Mouse (Mus musculus) neural tube, embryonic 11.5 days (tissue): ENCODE data around the gene Card11. TPM values are rescaled to one million over a fixed set of nuclear protein-coding genes. Genes with fewer than 3 reads are reported as not detected.

Experiments used
- ATAC-seq: fragments of 200-750 bp; cut with Nextera tagmentation; 2 replicates; pipeline ENCODE4 v1.8.0; 2017; ENCODE audit warnings: moderate number of reproducible peaks, mild to moderate bottlenecking, moderate TSS enrichment, moderate library complexity; ENCODE audit not compliant: insufficient read depth, low FRiP score, low TSS enrichment
- DNase-seq: peaks from one replicate; pipeline ENCODE4 v3.0.0-alpha.2; 2015; ENCODE audit warnings: low spot score
- H3K27ac ChIP-seq: fragments of 300-500 bp; sonication (generic); 2 replicates; pipeline ENCODE4 v1.5.1; 2014; ENCODE audit warnings: low read depth, mild to moderate bottlenecking, low read length
- H3K27me3 ChIP-seq: fragments of 300-500 bp; sonication (generic); 2 replicates; pipeline ENCODE4 v1.6.1; 2014; ENCODE audit warnings: mild to moderate bottlenecking, low read length, mixed read lengths; ENCODE audit not compliant: control insufficient read depth, insufficient read depth
- H3K36me3 ChIP-seq: fragments of 300-500 bp; sonication (generic); 2 replicates; pipeline ENCODE4 v1.6.1; 2014; ENCODE audit warnings: mild to moderate bottlenecking, low read length, moderate library complexity, mixed read lengths; ENCODE audit not compliant: control insufficient read depth, insufficient read depth
- H3K4me1 ChIP-seq: fragments of 300-500 bp; sonication (generic); 2 replicates; pipeline ENCODE4 v1.6.1; 2014; ENCODE audit warnings: low read length, mixed read lengths; ENCODE audit not compliant: control insufficient read depth, insufficient read depth
- H3K4me2 ChIP-seq: fragments of 300-500 bp; sonication (generic); 2 replicates; pipeline ENCODE4 v1.6.1; 2014; ENCODE audit warnings: low read depth, mild to moderate bottlenecking, moderate library complexity
- H3K4me3 ChIP-seq: fragments of 300-500 bp; sonication (generic); 2 replicates; pipeline ENCODE4 v1.5.1; 2014; ENCODE audit warnings: low read depth, low read length
- H3K9ac ChIP-seq: fragments of 300-500 bp; sonication (generic); 2 replicates; pipeline ENCODE4 v1.6.1; 2014; ENCODE audit warnings: mild to moderate bottlenecking, low read length
- H3K9me3 ChIP-seq: fragments of 300-500 bp; sonication (generic); 2 replicates; pipeline ENCODE4 v1.6.1; 2016; ENCODE audit warnings: low read length; ENCODE audit not compliant: control insufficient read depth
- WGBS: fragments of 180-500 bp; shearing (Covaris S2); extraction: QIAGEN DNeasy Blood & Tissue Kit; methylation state at CpG from one replicate; pipeline ENCODE4 v1.1.7; 2014; 5-methylcytosine and 5-hydroxymethylcytosine counted together
- polyA plus RNA-seq: library from polyadenylated mRNA; unstranded; fragments of >200 nt; fragmentation: Nextera tagmentation; extraction: Ambion mirVana; gene quantifications from 2 replicates; pipeline ENCODE4 v1.2.1, GENCODE M21; 2014

The Card11 gene
- polyA plus RNA-seq, 1 experiment from 2014 or later: 0.09 TPM

DNA sequence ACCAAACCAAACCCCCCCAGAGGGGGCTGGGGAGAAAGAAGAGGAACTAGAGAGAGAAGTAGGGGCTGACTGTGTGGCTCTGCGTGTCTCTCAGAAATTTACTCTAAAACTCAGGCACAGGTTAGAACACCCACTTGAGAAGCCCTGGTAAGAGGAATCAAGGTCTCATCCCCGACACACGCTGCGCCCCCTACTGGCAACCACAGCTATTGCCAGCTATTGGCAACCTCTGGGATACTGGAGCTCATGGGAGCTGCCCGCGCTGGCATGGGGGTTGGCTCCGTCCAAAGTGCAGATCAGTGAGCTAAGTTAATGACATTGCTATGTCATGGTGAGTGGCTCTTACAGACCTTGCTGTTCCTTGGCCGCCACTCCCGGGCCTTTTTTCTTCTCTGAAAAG is 37.4 kb downstream of the Card11 start:
- H3K36me3 ChIP-seq: no peaks in the 10 kb centered on the region
- H3K4me3 ChIP-seq: no peak overlapping the region
- 31% methylated on average over 9 of the region's 9 CpGs for WGBS
- H3K4me2 ChIP-seq: no peak overlapping the region
- H3K9me3 ChIP-seq: no peaks in the 10 kb centered on the region
- ATAC-seq: no peak
- H3K27me3 ChIP-seq: no peaks in the 10 kb centered on the region
- H3K9ac ChIP-seq: no peak overlapping the region
- H3K27ac ChIP-seq: no peak overlapping the region
- H3K4me1 ChIP-seq: no peaks in the 10 kb centered on the region
- DNase-seq: peak; percentile 60

DNA sequence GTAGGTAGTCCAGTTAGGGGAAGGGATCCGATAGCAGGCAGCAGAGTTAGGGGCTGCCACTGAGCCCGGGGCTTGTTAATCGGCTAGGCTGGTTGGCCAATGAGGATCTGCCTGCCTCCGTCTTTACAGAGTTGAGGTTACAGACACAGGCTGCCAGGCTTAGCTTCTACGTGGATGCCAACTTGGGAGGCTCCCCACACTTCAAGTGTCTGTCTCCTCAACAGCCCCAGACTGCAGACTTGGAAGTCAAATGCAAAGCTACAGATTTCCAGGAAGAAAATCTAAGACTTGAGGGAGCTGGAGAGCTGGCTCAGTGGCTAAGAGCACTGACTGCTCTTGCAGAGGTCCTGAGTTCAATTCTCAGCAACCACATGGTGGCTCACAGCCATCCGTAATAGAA is 39.6 kb downstream of the Card11 start:
- no peak for ATAC-seq
- no peaks in the 10 kb centered on the region for H3K4me1 ChIP-seq
- no peaks in the 10 kb centered on the region for H3K27me3 ChIP-seq
- H3K27ac ChIP-seq: no peak overlapping the region
- no peak overlapping the region for H3K4me3 ChIP-seq
- no peak for DNase-seq
- WGBS: 81% methylated on average over 6 of the region's 6 CpGs
- H3K36me3 ChIP-seq: no peaks in the 10 kb centered on the region
- H3K4me2 ChIP-seq: no peak overlapping the region
- H3K9ac ChIP-seq: no peak overlapping the region
- H3K9me3 ChIP-seq: no peaks in the 10 kb centered on the region

DNA sequence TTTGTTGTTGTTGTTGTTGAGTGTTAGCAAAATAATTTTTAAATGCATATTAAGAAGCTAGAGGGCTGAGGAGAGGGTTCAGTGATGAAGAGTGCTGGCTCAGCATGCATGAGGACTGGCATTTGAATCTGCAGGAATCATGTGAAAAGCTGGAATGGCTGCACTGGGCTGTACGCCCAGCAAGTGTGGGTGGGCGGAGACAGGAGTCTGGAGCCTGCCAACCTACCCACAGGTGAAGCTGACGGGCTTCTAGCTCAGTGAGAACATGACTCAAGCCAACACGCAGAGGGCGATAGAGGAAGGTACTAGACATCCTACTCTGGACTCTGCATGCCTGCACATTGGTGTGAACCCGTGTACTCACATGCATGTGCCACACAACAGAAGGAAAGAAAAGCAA is 41.2 kb downstream of the Card11 start:
- Histone ChIP-seq H3K4me2 (no peak overlapping the region), H3K9ac (no peak overlapping the region), H3K36me3 (no peaks in the 10 kb centered on the region), H3K4me3 (no peak overlapping the region), H3K9me3 (no peaks in the 10 kb centered on the region), H3K4me1 (no peaks in the 10 kb centered on the region), H3K27ac (no peak overlapping the region), H3K27me3 (no peaks in the 10 kb centered on the region)
- 86% methylated on average over 6 of the region's 6 CpGs for WGBS
- no peak for DNase-seq
- no peak for ATAC-seq

GRCm38 (mm10) chr5:140957106-140957505 is 43.3 kb downstream of the Card11 start:
- no peak for DNase-seq
- Histone ChIP-seq H3K4me2 (no peak overlapping the region), H3K4me3 (no peak overlapping the region), H3K36me3 (no peaks in the 10 kb centered on the region), H3K27me3 (no peaks in the 10 kb centered on the region), H3K27ac (no peak overlapping the region), H3K4me1 (no peaks in the 10 kb centered on the region), H3K9ac (no peak overlapping the region), H3K9me3 (no peaks in the 10 kb centered on the region)
- WGBS: 92% methylated on average over 4 of the region's 4 CpGs
- no peak for ATAC-seq

DNA sequence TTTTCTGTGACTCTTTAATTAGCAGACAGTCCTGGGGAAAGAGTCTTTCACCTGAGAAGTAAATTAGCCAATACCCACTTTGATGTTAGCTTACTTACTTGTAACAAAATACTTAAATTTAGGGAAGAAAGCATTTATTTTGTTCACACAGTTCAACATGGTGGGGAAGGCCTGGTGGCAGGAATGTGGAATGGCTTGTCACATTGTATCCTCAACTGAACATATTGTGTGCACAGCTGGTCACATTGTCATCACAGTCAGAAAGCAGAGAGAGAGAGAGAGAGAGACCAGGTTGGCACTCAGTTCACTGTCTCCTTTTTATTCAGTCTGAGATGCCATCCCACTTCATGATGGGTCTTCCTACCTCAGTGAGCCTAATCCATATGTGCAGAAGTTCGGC is 44.7 kb downstream of the Card11 start:
- Histone ChIP-seq H3K36me3 (no peaks in the 10 kb centered on the region), H3K9me3 (no peaks in the 10 kb centered on the region), H3K27ac (no peak overlapping the region), H3K9ac (no peak overlapping the region), H3K4me1 (no peaks in the 10 kb centered on the region), H3K4me2 (no peak overlapping the region), H3K4me3 (no peak overlapping the region), H3K27me3 (no peaks in the 10 kb centered on the region)
- WGBS: 85% methylated on average over 1 of the region's 1 CpGs
- DNase-seq (no peak), ATAC-seq (no peak)

DNA sequence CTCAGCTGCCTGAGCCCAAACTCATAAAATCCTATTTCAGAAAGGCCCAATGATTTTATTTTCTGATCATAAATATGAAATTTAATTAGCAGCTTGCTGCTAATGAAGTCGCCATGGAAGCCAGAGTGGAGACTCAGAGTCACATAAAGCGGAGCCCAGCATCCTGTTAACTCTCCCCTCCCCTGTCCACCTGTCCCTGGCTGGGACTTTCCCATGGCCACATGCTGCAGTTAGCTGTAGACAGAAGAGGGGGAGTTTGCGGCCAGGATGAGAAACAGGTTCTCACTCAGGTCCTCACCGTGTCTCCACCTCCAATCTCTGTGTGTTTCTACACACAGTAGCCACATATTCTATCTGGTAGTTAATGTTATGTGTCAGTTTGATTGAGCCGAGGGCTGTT is 48.6 kb downstream of the Card11 start:
- Histone ChIP-seq H3K9me3 (no peaks in the 10 kb centered on the region), H3K4me3 (no peak overlapping the region), H3K4me1 (no peaks in the 10 kb centered on the region), H3K4me2 (no peak overlapping the region), H3K27ac (no peak overlapping the region), H3K36me3 (no peaks in the 10 kb centered on the region), H3K27me3 (no peaks in the 10 kb centered on the region), H3K9ac (no peak overlapping the region)
- ATAC-seq (no peak), DNase-seq (no peak)
- 90% methylated on average over 5 of the region's 5 CpGs for WGBS

GRCm38 (mm10) chr5:140948009-140948408 is 52.4 kb downstream of the Card11 start:
- H3K27ac ChIP-seq: no peak overlapping the region
- no peak overlapping the region for H3K4me3 ChIP-seq
- H3K4me1 ChIP-seq: no peaks in the 10 kb centered on the region
- H3K9ac ChIP-seq: no peak overlapping the region
- WGBS: 81% methylated on average over 10 of the region's 10 CpGs
- H3K4me2 ChIP-seq: no peak overlapping the region
- H3K9me3 ChIP-seq: no peaks in the 10 kb centered on the region
- DNase-seq (no peak), ATAC-seq (no peak)
- H3K27me3 ChIP-seq: no peaks in the 10 kb centered on the region
- H3K36me3 ChIP-seq: no peaks in the 10 kb centered on the region

DNA sequence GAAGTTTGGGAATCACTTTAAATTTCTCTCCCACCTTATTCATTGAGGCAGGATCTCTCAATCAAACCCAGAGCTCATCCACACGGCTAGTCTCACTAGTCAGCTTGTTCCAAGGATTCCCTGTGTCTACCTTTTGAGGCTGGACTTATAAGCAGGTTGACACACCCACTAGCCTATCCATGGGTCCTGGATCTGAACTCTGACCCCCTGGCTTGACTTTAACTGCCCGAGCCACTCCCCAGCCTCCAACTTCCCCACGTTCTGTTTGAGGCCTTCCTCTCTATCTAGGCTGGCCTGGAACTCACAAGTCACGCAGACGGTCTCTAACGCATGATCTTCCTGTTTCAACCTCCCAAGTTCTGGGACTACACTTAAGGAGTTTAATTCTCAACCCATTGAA is 54.3 kb downstream of the Card11 start:
- ATAC-seq: no peak
- no peaks in the 10 kb centered on the region for H3K27me3 ChIP-seq
- 90% methylated on average over 6 of the region's 6 CpGs for WGBS

DNA sequence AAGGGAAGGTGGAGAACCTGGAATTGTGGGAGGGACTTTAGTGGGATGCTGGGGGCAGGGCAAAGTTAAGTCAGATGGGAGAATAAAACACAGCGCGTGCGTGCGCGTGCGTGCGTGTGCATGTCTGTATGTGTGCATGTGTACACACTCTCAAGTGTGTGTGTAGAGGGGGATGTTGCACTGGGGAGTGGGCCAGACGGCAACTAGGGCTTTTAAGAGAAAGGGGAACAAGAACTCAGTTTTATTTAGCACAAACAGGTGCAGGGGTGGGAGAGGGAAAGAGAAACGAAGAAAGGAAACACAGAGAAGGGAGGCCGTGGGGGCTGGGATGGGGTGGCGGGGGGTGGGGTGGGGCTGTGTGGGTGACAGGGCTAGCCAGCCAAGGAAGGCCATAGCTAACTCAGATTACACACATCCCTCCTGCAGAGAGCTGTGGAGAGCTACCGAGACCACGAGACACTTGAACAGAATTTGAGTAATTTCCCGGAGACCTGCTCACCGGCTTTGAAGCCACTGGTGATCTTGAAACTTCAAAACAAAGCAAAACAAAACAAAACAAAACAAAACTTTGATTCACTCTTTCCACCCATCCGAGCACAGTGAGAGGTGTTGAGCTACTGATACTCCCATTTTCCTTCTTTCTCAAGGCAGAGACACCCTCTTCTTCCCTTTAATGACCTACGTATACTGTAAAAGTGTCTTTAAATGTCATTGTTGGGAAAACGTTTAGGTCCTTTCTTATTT is 55.8 kb downstream of the Card11 start:
- H3K9ac ChIP-seq: no peak overlapping the region
- no peak overlapping the region for H3K4me3 ChIP-seq
- H3K27ac ChIP-seq: no peak overlapping the region
- no peaks in the 10 kb centered on the region for H3K27me3 ChIP-seq
- no peak overlapping the region for H3K4me2 ChIP-seq
- no peaks in the 10 kb centered on the region for H3K9me3 ChIP-seq
- no peaks in the 10 kb centered on the region for H3K4me1 ChIP-seq
- ATAC-seq: no peak
- H3K36me3 ChIP-seq: no peaks in the 10 kb centered on the region
- DNase-seq: no peak
- WGBS: 78% methylated on average over 18 of the region's 18 CpGs

More for the DNA sequence above, 54.3 kb downstream of the Card11 start:
- Histone ChIP-seq H3K4me1 (no peaks in the 10 kb centered on the region), H3K9me3 (no peaks in the 10 kb centered on the region), H3K4me3 (no peak overlapping the region), H3K4me2 (no peak overlapping the region), H3K9ac (no peak overlapping the region), H3K36me3 (no peaks in the 10 kb centered on the region), H3K27ac (no peak overlapping the region)
- no peak for DNase-seq
